Mouse (Mus musculus): ENCODE measurements around the gene Wipi2. TPM values are rescaled to one million over a fixed set of nuclear protein-coding genes. Genes with fewer than 3 reads are reported as not detected.
A peak's percentile ranks its signal among the peaks of the same experiment; 100 is the strongest.

Gene Wipi2
- polyA plus RNA-seq (2015; fragmentation: Nextera tagmentation; extraction: Ambion mirVana), result 38.8 and 38.9 TPM in 2 replicates

DNA sequence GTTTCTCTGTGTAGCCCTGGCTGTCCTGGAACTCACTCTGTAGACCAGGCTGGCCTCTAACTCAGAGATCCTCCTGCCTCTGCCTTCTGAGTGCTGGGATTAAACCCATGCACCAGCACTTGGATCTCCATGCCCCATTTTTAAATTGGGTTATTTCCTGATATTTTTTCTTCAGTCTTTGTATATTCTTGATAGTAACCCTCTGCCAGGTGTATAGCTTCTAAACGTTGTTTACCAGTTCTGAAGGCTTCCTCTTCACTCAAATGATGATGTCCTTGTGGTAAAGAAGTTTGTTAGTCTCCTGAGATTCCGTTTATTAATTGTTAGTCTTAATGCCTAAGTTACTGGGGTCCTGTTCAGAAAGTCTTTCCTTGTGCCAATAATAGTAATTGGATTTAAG is at the start of gene Wipi2:
Gene Wipi2, plus strand, starts transcription at position 301 of the 400 bp plus-strand sequence.
- no peaks in the 10 kb centered on the region for H3K27me3 ChIP-seq (replicated peaks)
- H3K4me3 ChIP-seq (replicated peaks), result peak within 1 kb of the TSS; percentile 84
- H3K27ac ChIP-seq, result peak within 1 kb of the TSS; percentile 84; the same call in 1 of the 2 replicates
- H3K4me1 ChIP-seq, result peaks cover 11% of the 10 kb centered on the region
- no peaks in the 10 kb centered on the region for H3K36me3 ChIP-seq
- ATAC-seq (ENCODE audit: insufficient read depth, low FRiP score, low read depth), result no peak
- H3K9me3 ChIP-seq, result no peaks in the 10 kb centered on the region
- H3K9ac ChIP-seq, result peak within 1 kb of the TSS; percentile 57; the same call in 1 of the 2 replicates
- WGBS, result 91% methylated on average over 2 of the region's 2 CpGs
- peak within 1 kb of the TSS; percentile 64 for H3K4me2 ChIP-seq

DNA sequence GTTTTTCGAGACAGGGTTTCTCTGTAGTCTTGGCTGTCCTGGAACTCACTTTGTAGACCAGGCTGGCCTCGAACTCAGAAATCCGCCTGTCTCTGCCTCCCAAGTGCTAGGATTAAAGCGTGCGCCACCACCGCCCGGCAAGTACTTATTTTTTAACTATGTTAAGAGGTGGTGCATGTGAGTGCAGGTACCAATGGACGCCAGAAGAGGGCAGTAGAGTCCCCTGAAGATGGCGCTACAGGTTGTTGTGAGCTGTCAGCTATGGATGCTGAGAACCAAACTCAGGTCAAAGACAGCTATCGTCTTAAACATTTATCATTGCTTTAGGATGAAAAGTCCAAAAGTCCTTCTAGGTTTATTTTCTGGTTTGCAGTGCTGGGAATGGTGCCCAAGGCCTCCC is 49.3 kb upstream of the Wipi2 start:
- Histone ChIP-seq H3K4me1 (no peaks in the 10 kb centered on the region), H3K9me3 (no peaks in the 10 kb centered on the region), H3K4me3 (replicated peaks) (no peak overlapping the region), H3K36me3 (no peaks in the 10 kb centered on the region), H3K4me2 (no peak overlapping the region), H3K27me3 (replicated peaks) (no peaks in the 10 kb centered on the region), H3K9ac (no peak overlapping the region), H3K27ac (no peak overlapping the region)
- WGBS, result 85% methylated on average over 10 of the region's 10 CpGs
- ATAC-seq (ENCODE audit: insufficient read depth, low FRiP score, low read depth), result no peak

DNA sequence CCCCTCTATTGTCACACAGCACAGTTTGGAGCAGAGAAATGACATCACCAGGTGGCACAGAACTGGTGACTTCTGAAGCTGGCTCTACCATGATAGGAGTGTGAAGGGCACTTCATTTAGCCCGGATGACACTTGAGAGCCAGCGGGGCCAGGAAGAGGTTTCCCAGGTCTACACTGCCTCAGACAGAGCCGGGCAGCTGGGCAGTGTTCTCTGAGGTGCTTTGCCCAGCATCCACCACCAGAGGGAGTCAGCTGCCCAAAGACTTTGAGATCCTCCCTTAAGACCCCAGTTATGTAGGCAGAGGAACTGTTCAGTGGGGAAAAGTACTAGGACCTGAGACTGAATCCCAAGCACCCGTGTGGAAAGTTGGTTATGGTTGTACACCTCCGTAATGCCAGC is 46.0 kb upstream of the Wipi2 start:
- H3K27me3 ChIP-seq (replicated peaks), result no peaks in the 10 kb centered on the region
- ATAC-seq (ENCODE audit: insufficient read depth, low FRiP score, low read depth), result no peak
- H3K36me3 ChIP-seq, result no peaks in the 10 kb centered on the region

DNA sequence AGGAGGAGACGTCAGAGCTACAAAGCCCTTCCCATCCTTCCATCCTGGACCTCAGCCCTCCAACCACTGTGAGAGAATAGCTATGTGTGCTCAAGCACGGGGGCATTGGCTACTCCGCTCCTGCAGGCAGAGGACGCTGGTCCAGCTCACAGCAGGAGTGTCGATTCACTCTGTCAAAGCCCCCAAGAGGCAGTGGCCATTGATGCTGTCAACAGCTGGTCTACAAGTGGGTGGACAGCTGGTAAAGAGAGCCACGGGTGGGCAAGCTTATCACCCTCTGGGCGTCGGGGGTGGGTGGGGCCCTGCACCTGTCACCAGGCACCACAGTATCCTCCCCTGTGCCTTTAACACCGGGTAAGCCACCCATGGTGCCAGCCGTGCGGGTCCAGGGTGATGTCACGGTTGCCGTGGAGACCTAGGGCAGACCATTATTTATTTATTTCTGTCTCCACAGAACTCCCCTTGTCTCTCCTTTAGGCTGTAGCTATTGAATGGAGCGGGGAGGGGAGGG is 43.8 kb upstream of the Wipi2 start:
- Histone ChIP-seq H3K9ac (no peak overlapping the region), H3K4me2 (no peak overlapping the region), H3K4me1 (no peaks in the 10 kb centered on the region), H3K27ac (no peak overlapping the region), H3K9me3 (no peaks in the 10 kb centered on the region), H3K4me3 (replicated peaks) (no peak overlapping the region), H3K36me3 (no peaks in the 10 kb centered on the region), H3K27me3 (replicated peaks) (no peaks in the 10 kb centered on the region)
- ATAC-seq (ENCODE audit: insufficient read depth, low FRiP score, low read depth), result peak; percentile 43; the same call in 1 of the 2 replicates
- 58% methylated on average over 14 of the region's 14 CpGs for WGBS

More for the DNA sequence above, 46.0 kb upstream of the Wipi2 start:
- no peak overlapping the region for H3K4me2 ChIP-seq
- no peaks in the 10 kb centered on the region for H3K9me3 ChIP-seq
- no peak overlapping the region for H3K4me3 ChIP-seq (replicated peaks)
- H3K4me1 ChIP-seq, result no peaks in the 10 kb centered on the region
- 12% methylated on average over 5 of the region's 5 CpGs for WGBS
- H3K27ac ChIP-seq, result no peak overlapping the region
- no peak overlapping the region for H3K9ac ChIP-seq

DNA sequence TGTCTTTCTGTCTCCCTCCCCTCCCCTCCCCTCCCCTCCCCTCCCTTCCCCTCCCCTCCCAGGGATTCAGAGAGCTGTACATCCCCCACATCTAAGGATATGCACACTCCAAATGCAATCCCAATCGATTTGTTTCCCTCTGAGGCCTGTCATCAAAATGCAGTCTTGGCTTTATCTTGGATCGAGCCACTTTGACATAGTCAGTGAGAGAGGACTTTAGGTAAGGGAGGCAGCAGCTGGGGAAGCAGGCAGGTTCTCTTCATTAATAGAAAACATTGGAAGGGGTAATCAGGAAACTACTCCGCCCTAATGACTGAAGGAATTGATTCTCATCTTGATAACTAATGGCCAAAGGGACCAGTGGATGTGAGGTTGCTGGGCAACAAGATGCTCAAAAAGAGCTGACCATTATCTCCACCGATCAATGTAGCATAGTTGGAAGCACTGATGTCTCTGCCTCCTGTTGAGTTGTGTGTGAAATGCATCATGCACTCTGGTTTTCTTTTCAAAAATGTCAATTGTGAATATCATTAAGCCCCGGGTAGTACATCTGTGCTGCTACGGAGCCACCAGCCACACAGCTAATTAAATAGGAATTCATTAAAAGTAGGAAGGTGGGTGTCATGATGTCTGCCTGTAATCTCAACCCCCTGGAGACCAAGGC is 36.4 kb upstream of the Wipi2 start:
- no peak for ATAC-seq (ENCODE audit: insufficient read depth, low FRiP score, low read depth)
- no peaks in the 10 kb centered on the region for H3K27me3 ChIP-seq (replicated peaks)
- H3K9ac ChIP-seq, result no peak overlapping the region
- H3K27ac ChIP-seq, result no peak overlapping the region
- H3K36me3 ChIP-seq, result no peaks in the 10 kb centered on the region
- H3K4me3 ChIP-seq (replicated peaks), result no peak overlapping the region
- H3K9me3 ChIP-seq, result no peaks in the 10 kb centered on the region
- H3K4me2 ChIP-seq, result no peak overlapping the region
- 82% methylated on average over 6 of the region's 6 CpGs for WGBS
- H3K4me1 ChIP-seq, result no peaks in the 10 kb centered on the region

DNA sequence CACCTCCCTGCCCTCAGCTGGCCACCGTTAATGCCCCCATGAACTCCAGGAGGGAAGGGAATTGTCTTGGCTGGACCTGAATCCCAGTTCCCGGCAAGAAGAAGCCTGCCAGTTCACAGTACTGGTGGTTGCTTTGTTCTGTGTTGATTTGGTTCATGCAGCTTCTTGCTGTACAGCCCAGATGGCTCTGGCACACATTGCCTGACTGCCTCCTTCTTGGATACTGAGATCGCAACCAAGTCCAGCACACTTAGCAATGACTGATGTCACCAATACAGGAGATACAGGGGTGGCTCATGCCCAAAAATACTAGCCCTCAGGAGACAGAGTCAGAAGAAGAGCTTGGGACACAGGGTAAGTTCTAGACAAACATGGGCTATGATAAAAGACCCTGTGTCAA is 31.8 kb upstream of the Wipi2 start:
- ATAC-seq (ENCODE audit: insufficient read depth, low FRiP score, low read depth), result no peak
- no peaks in the 10 kb centered on the region for H3K27me3 ChIP-seq (replicated peaks)
- WGBS, result 70% methylated on average over 3 of the region's 3 CpGs
- no peak overlapping the region for H3K9ac ChIP-seq
- H3K4me1 ChIP-seq, result no peaks in the 10 kb centered on the region
- H3K4me3 ChIP-seq (replicated peaks), result no peak overlapping the region
- H3K36me3 ChIP-seq, result no peaks in the 10 kb centered on the region
- no peaks in the 10 kb centered on the region for H3K9me3 ChIP-seq
- no peak overlapping the region for H3K4me2 ChIP-seq
- no peak overlapping the region for H3K27ac ChIP-seq

DNA sequence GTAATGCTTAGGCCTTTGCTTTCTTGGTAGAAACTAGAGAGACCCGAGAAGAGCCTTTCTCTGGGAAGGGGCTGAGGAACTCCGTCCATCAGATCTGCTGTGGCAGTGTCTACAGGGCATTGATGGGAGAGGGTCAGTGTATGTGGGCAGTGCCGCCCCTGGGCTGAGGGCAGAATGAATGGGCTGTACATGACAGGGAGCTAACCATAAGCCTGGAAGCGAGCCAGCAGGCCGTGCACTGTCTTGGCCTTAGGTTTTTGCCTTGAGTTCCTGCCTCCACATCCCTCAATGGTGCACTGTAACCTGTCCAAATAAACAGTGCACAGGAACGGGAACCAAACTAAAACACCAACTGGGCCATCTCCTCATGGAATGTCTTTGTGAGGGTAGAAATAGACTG is 30.8 kb upstream of the Wipi2 start:
- H3K27ac ChIP-seq, result no peak overlapping the region
- H3K4me3 ChIP-seq (replicated peaks), result no peak overlapping the region
- H3K4me1 ChIP-seq, result no peaks in the 10 kb centered on the region
- H3K4me2 ChIP-seq, result no peak overlapping the region
- no peaks in the 10 kb centered on the region for H3K36me3 ChIP-seq
- H3K27me3 ChIP-seq (replicated peaks), result no peaks in the 10 kb centered on the region
- no peak for ATAC-seq (ENCODE audit: insufficient read depth, low FRiP score, low read depth)
- H3K9ac ChIP-seq, result no peak overlapping the region
- no peaks in the 10 kb centered on the region for H3K9me3 ChIP-seq
- 78% methylated on average over 6 of the region's 6 CpGs for WGBS

DNA sequence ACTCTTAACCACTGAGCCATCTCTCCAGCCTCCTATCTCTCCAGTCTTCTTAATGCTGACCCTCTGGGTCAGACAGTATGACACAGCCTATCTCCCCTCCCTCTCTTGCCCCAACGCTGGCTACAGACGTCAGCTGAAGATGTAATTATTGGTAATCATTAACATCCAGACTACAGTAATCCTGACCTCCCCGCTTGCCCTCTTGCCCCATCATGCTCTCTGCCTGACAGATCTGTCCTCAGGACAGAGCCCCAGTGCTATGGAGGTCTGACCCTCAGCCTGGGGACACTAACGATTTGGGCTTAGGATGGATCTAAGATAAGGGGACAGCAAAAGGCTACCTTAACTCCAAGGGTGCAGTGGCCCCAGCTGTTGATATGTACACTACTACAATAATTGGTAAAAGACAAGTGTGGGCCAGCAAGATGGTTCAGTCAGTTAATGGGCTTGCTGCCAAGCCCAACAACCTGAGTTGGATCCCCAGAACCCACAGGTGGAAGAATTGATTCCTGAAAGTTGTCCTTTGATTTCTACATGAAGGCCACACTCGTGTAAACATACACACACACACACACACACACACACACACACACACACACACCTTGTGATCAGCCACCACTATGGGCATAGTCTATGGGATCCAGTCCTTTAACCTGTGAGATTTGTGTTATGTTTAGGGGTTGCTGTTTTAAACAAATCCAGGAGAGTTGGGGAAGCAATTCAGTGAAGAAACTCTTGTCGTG is 29.7 kb upstream of the Wipi2 start:
- Histone ChIP-seq H3K36me3 (no peaks in the 10 kb centered on the region), H3K9me3 (no peaks in the 10 kb centered on the region), H3K27ac (no peak overlapping the region), H3K9ac (no peak overlapping the region), H3K27me3 (replicated peaks) (no peaks in the 10 kb centered on the region), H3K4me3 (replicated peaks) (no peak overlapping the region), H3K4me1 (no peaks in the 10 kb centered on the region), H3K4me2 (no peak overlapping the region)
- ATAC-seq (ENCODE audit: insufficient read depth, low FRiP score, low read depth), result peak; percentile 58; the same call in 1 of the 2 replicates
- 60% methylated on average over 6 of the region's 6 CpGs for WGBS

DNA sequence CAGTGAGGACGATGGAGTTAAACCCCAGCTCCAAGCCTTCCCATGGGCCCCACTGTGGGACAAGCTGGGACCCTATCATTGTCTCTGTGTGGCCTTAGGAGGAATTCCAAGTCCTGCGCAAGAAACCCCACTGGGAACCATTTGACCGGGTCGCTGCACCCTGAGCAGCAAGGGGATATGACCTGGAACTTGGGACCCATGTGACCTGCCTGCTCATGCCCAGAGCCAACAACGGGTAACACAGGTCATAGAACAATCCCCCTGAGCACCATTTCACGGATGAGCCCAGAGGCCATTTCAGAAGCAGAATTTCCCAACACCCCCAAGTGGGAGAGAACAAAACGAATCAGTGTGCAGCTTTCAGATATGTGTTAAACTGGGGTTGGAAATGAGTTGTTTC is 23.1 kb upstream of the Wipi2 start:
- Histone ChIP-seq H3K36me3 (no peaks in the 10 kb centered on the region), H3K27me3 (replicated peaks) (0 out of 2 replicates have a peak, but pooled peaks cover 4% of the 10 kb centered on the region), H3K27ac (no peak overlapping the region), H3K4me1 (0 out of 2 replicates have a peak, but pooled peaks cover 3% of the 10 kb centered on the region), H3K9ac (no peak overlapping the region), H3K4me2 (no peak overlapping the region), H3K9me3 (no peaks in the 10 kb centered on the region), H3K4me3 (replicated peaks) (no peak overlapping the region)
- WGBS, result 81% methylated on average over 7 of the region's 7 CpGs
- no peak for ATAC-seq (ENCODE audit: insufficient read depth, low FRiP score, low read depth)

DNA sequence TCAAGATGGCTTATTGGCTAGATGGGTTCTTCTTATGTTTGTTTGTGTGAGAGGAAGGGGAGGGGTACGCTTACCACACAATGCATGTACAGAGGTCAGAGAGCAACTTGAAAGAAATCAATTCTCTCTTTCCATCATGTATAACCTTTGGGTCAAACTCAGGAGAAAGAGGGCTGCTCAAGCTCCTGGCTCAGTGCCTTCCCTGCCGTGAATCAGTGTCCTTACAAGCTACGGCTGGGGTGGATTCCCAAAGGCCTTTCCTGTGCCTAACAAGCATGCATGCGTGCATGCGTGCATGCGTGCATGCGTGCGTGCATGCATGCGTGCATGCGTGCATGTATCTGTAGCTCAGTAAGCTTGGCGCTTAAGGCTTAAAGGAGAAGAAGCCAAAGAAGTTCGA is 22.2 kb upstream of the Wipi2 start:
- no peak for ATAC-seq (ENCODE audit: insufficient read depth, low FRiP score, low read depth)
- H3K4me3 ChIP-seq (replicated peaks), result no peak overlapping the region
- H3K27me3 ChIP-seq (replicated peaks), result 0 out of 2 replicates have a peak, but pooled peaks cover 7% of the 10 kb centered on the region
- H3K4me2 ChIP-seq, result no peak overlapping the region
- no peak overlapping the region for H3K27ac ChIP-seq
- no peaks in the 10 kb centered on the region for H3K9me3 ChIP-seq
- H3K4me1 ChIP-seq, result 0 out of 2 replicates have a peak, but pooled peaks cover 3% of the 10 kb centered on the region
- 87% methylated on average over 12 of the region's 12 CpGs for WGBS
- no peaks in the 10 kb centered on the region for H3K36me3 ChIP-seq
- no peak overlapping the region for H3K9ac ChIP-seq

DNA sequence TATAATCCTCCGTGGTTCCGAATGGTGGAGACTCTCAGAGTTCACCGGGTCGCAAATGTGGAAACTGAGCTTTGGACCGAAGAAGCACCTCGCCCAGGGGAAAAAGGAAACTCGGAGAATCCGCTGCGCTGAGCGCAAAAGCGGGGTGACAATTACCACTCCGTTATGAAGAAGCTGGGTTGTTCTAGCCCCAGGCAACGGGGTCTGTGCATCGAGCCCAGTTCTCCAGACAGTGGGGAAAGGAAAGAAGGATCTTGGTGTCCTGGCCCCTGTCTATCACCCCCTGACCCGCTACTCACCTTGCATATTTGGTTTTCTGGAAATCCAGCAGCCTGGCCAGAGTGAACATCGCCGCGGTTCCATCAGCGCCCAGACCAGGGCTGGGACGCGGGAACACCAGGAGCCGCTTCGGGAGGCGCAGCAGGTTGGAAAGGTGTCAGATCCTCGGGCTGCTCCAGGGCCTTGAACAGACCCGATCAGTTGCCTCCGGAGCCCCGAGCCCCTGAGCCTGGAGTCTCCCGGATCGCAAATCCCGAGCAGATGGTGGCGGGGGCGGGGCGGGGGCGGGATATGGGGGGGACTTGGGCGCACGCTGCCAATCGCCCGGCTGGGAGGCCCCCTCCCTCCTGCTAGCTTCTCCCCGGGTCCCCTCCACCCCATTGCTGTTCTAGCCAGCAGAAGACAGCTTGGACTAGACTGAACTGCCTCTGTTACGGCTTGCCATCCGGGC is 19.1 kb upstream of the Wipi2 start, which contains the start of gene Mmd2:
Gene Mmd2, minus strand, starts transcription at position 542 of the 730 bp plus-strand sequence.
- Histone ChIP-seq H3K4me1 (0 out of 2 replicates have a peak, but pooled peaks cover 3% of the 10 kb centered on the region), H3K4me3 (replicated peaks) (peak within 1 kb of the TSS; percentile 39), H3K27ac (no peak within 1 kb of the TSS), H3K27me3 (replicated peaks) (0 out of 2 replicates have a peak, but pooled peaks cover 7% of the 10 kb centered on the region), H3K4me2 (peak within 1 kb of the TSS; percentile 75), H3K9ac (no peak within 1 kb of the TSS; the same call in 1 of the 2 replicates), H3K36me3 (no peaks in the 10 kb centered on the region), H3K9me3 (no peaks in the 10 kb centered on the region)
- peak; percentile 53; the same call in 1 of the 2 replicates for ATAC-seq (ENCODE audit: insufficient read depth, low FRiP score, low read depth)
- WGBS, result 4% methylated on average over 42 of the region's 42 CpGs
